Mouse (Mus musculus) CH12.LX (cell line): ENCODE measurements at regions not wholly inside any gene's neighbourhood (a gene's known extent, or its start where the extent isn't known, plus 50 kb on each side); places are given as distances from the start of the nearest gene placed in this dataset.

Experiments used
- DNase-seq: peaks from one replicate; pipeline ENCODE4 v3.0.0-alpha.2; 2013; ENCODE audit errors: extremely low read depth
- H3K27ac ChIP-seq: 2 replicates; pipeline ENCODE4 v1.5.1; 2012; ENCODE audit warnings: low read depth, mild to moderate bottlenecking, control low read depth, moderate library complexity; ENCODE audit not compliant: insufficient read depth
- H3K27me3 ChIP-seq: replicated peaks from 2 replicates; pipeline ENCODE3; 2012; ENCODE audit warnings: inconsistent platforms
- H3K36me3 ChIP-seq, 2 experiments: replicated peaks in 1 of 2; 2 replicates each; pipeline versions ENCODE3 to v1.6.1; 2012; ENCODE audit warnings: inconsistent platforms in 1 of 2, low read length in 1 of 2, mild to moderate bottlenecking in 1 of 2, mixed read lengths in 1 of 2, moderate library complexity in 1 of 2; ENCODE audit not compliant: control insufficient read depth in 1 of 2, insufficient read depth in 1 of 2
- H3K4me1 ChIP-seq, 2 experiments: 2 replicates each; pipeline ENCODE4 v1.6.1; 2012; ENCODE audit warnings: inconsistent platforms in 1 of 2, moderate library complexity in 1 of 2; ENCODE audit not compliant: insufficient read depth in 2 of 2, control insufficient read depth in 1 of 2
- H3K4me2 ChIP-seq: 2 replicates; pipeline ENCODE4 v1.6.1; 2012; ENCODE audit warnings: low read depth, mild to moderate bottlenecking, control low read depth; ENCODE audit not compliant: poor library complexity, insufficient read depth, severe bottlenecking
- H3K4me3 ChIP-seq, 3 experiments: fragments of 150-350 bp in 1 of 3; sonication (generic) in 1 of 3; replicated peaks in 1 of 3; 2 replicates each; pipeline versions ENCODE3 to v1.5.1; 2011 to 2012; ENCODE audit warnings: low read depth in 2 of 3, low read length in 2 of 3, mild to moderate bottlenecking in 2 of 3, moderate library complexity in 2 of 3, control low read depth in 1 of 3, improper control_type of control experiment in 1 of 3, inconsistent platforms in 1 of 3, mixed read lengths in 1 of 3; ENCODE audit not compliant: poor library complexity in 1 of 3
- H3K79me2 ChIP-seq: replicated peaks from 2 replicates; pipeline ENCODE4 v1.6.1; 2012; ENCODE audit warnings: mild to moderate bottlenecking, moderate library complexity; ENCODE audit not compliant: control insufficient read depth, poor library complexity, insufficient read depth, severe bottlenecking; ENCODE audit errors: extremely low read depth
- H3K9ac ChIP-seq: 2 replicates; pipeline ENCODE4 v1.6.1; 2012; ENCODE audit warnings: low read depth, mild to moderate bottlenecking, control low read depth, moderate library complexity; ENCODE audit not compliant: insufficient read depth
- H3K9me3 ChIP-seq: replicated peaks from 2 replicates; pipeline ENCODE3; 2012; ENCODE audit warnings: low read length, inconsistent platforms, mixed read lengths
- BHLHE40 ChIP-seq: IDR thresholded peaks from 2 replicates; pipeline ENCODE4 v1.6.1; 2011; ENCODE audit warnings: mild to moderate bottlenecking, low read depth, low read length, improper control_type of control experiment
- CHD2 ChIP-seq: IDR thresholded peaks from 2 replicates; pipeline ENCODE4 v1.6.1; 2011; ENCODE audit warnings: low read length, improper control_type of control experiment
- E2F4 ChIP-seq: IDR thresholded peaks from 2 replicates; pipeline ENCODE4 v1.6.1; 2011; ENCODE audit warnings: low read depth, low read length, improper control_type of control experiment; ENCODE audit not compliant: insufficient replicate concordance
- EP300 ChIP-seq: IDR thresholded peaks from 2 replicates; pipeline ENCODE4 v1.6.1; 2011; ENCODE audit warnings: low read length, improper control_type of control experiment
- ETS1 ChIP-seq: conservative IDR thresholded peaks from 2 replicates; pipeline ENCODE4 v1.6.1; 2012; ENCODE audit warnings: low read depth, mild to moderate bottlenecking, inconsistent platforms, low read length, improper control_type of control experiment, moderate library complexity
- IRF4 ChIP-seq: IDR thresholded peaks from 2 replicates; pipeline ENCODE4 v1.6.1; 2014; ENCODE audit warnings: low read depth, mild to moderate bottlenecking, inconsistent platforms, low read length, improper control_type of control experiment
- JUN ChIP-seq: IDR thresholded peaks from 2 replicates; pipeline ENCODE4 v1.6.1; 2011; ENCODE audit warnings: low read depth, mild to moderate bottlenecking, low read length, improper control_type of control experiment, moderate library complexity; ENCODE audit not compliant: insufficient read depth
- JUND ChIP-seq: conservative IDR thresholded peaks from 2 replicates; pipeline ENCODE4 v1.6.1; 2011; ENCODE audit warnings: low read depth, low read length, improper control_type of control experiment
- KAT2A ChIP-seq: IDR thresholded peaks from 2 replicates; pipeline ENCODE4 v1.6.1; 2012; ENCODE audit warnings: low read length, improper control_type of control experiment, inconsistent platforms; ENCODE audit not compliant: insufficient replicate concordance
- MAFK ChIP-seq: IDR thresholded peaks from 2 replicates; pipeline ENCODE4 v1.6.1; 2011; ENCODE audit warnings: low read length, improper control_type of control experiment; ENCODE audit not compliant: insufficient replicate concordance
- MAX ChIP-seq: IDR thresholded peaks from 2 replicates; pipeline ENCODE4 v1.6.1; 2011; ENCODE audit warnings: low read length, improper control_type of control experiment
- MEF2A ChIP-seq: IDR thresholded peaks from 2 replicates; pipeline ENCODE4 v1.6.1; 2014; ENCODE audit warnings: low read depth, mild to moderate bottlenecking, inconsistent platforms, low read length, improper control_type of control experiment, borderline replicate concordance
- MYC ChIP-seq: IDR thresholded peaks from 2 replicates; pipeline ENCODE4 v1.6.1; 2011; ENCODE audit warnings: low read depth, mild to moderate bottlenecking, improper control_type of control experiment, low read length
- POLR2AphosphoS2 ChIP-seq: IDR thresholded peaks from 2 replicates; pipeline ENCODE4 v1.6.1; 2011; ENCODE audit warnings: low read depth, low read length, improper control_type of control experiment
- RAD21 ChIP-seq: IDR thresholded peaks from 2 replicates; pipeline ENCODE4 v1.6.1; 2011; ENCODE audit warnings: low read depth, mild to moderate bottlenecking, low read length, improper control_type of control experiment, moderate library complexity
- RCOR1 ChIP-seq: conservative IDR thresholded peaks from 2 replicates; pipeline ENCODE4 v1.6.1; 2012; ENCODE audit warnings: low read depth, mild to moderate bottlenecking, inconsistent platforms, low read length, improper control_type of control experiment
- SIN3A ChIP-seq: IDR thresholded peaks from 2 replicates; pipeline ENCODE4 v1.6.1; 2012; ENCODE audit warnings: low read length, improper control_type of control experiment, inconsistent platforms
- UBTF ChIP-seq: IDR thresholded peaks from 2 replicates; pipeline ENCODE4 v1.6.1; 2012; ENCODE audit warnings: low read depth, mild to moderate bottlenecking, inconsistent platforms, low read length, improper control_type of control experiment, moderate library complexity
- ZKSCAN1 ChIP-seq: IDR thresholded peaks from 2 replicates; pipeline ENCODE4 v1.6.1; 2012; ENCODE audit warnings: low read depth, inconsistent platforms, low read length, improper control_type of control experiment, borderline replicate concordance
- dilution Hi-C: fragments of 300-500 bp; cut with MboI; formaldehyde crosslinking; loops from 2 replicates; pipeline ENCODE4 v1.14.3; 2020; ENCODE audit warnings: low sequenced_read_pairs; ENCODE audit not compliant: extremely low pct_unique_long_range_greater_than_20kb, extremely low pct_ligation_motif_present
- in situ Hi-C: fragments of 300-500 bp; cut with MboI; formaldehyde crosslinking; loops from 3 replicates; pipeline ENCODE4 v1.14.3; 2019; ENCODE audit warnings: low sequenced_read_pairs, low pct_ligation_motif_present, low pct_unique_long_range_greater_than_20kb, mixed read lengths

DNA sequence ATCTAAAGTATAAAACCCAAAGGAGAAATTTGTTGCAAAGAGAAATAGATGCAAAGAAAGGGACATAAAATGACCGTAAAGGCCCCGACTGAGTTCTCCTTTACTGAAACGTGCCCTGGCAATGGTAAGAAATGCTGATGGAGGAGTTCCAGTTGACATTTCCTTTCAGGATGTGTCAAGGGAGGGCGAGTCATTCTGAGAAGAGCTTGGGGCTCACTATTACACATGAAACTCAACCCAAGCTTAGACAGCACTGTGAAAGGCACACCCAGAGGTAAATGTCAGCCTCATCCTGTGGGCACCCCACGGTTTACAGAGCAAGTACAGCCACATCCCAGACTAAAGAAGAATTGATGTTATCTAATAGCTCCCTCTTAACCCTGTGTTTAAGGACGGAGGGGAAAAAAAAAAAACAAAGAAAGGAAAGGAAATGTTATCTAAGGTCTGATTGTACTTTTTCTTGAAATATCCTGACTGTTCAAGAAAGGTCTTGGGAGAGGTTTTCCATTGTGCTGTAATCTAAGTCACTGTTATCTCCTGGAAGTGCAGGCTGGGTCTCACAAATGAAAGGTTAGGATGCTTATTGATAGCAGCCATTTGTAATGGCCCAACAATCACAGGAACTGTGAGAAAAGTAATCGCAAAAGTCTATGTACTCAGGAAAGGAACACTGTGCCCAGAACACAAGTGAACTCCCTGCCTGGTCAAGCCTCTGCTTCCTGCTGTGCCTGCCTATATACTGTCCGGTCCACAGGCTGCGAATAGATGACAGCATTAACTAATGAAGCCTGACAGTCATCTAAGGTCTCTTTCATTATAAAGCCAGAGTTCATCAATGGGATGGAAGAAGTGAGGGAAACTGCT is 135.8 kb downstream of the Cemip2 start:
- TF ChIP-seq BHLHE40 = peak; percentile 84
- 0 out of 2 replicates have a peak, but pooled peaks have one; percentile 15 for TF ChIP-seq MYC
- TF ChIP-seq MAFK = peak; percentile 83
- no peak for TF ChIP-seq POLR2AphosphoS2
- peak; percentile 76 for TF ChIP-seq EP300
- no peak for TF ChIP-seq MAX
- TF ChIP-seq JUND = peak; percentile 79
- TF ChIP-seq JUN = peak; percentile 64
- no peak for TF ChIP-seq ZKSCAN1
- peak; percentile 87 for TF ChIP-seq IRF4
- TF ChIP-seq RCOR1 = 0 out of 2 replicates have a peak, but pooled peaks have one; percentile 66
- no peak for TF ChIP-seq CHD2
- peak; percentile 84 for TF ChIP-seq ETS1
- Histone ChIP-seq H3K4me1 (peaks cover 10 to 48% of the 10 kb centered on the region in 2 experiments; a peak in 3 of 4 replicates), H3K9me3 (no peaks in the 10 kb centered on the region), H3K27ac (no peak overlapping the region), H3K4me3 (no peak overlapping the region), H3K36me3 (no peaks in the 10 kb centered on the region), H3K4me2 (no peak overlapping the region; the same call in 1 of the 2 replicates), H3K27me3 (no peaks in the 10 kb centered on the region), H3K9ac (no peak overlapping the region), H3K79me2 (no peaks in the 10 kb centered on the region)
- dilution Hi-C loops = no loop called here
- in situ Hi-C loops = no loop called here
- peak; percentile 68 for DNase-seq

DNA sequence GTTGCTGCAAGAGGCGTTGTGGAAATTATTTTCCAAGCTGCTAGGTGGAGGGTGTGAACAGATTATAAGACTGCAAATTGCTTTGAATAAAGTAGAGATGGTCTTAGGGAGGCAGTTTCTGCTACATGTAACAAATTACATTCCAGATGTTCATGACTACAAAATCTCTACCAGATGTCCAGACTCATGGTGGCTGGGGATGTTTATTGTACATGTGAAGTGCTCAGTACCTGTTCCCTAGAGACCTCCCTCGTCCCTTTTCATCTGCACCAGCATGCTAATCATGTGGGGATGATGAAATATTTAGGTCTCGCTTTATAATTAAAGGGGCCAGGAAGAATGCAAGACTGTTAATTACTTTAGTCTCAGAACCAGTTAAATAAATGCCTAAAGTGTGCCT is 136.5 kb downstream of the Cemip2 start:
- TF ChIP-seq KAT2A = no peak
- TF ChIP-seq BHLHE40 = peak; percentile 31; the same call in 1 of the 2 replicates
- no peak for TF ChIP-seq RAD21
- TF ChIP-seq E2F4 = no peak
- TF ChIP-seq MEF2A = no peak
- no peak for TF ChIP-seq IRF4
- no peak for TF ChIP-seq UBTF
- no peak for TF ChIP-seq JUND
- TF ChIP-seq EP300 = no peak
- no peak for TF ChIP-seq SIN3A
- no peak for TF ChIP-seq ZKSCAN1
- no peak for TF ChIP-seq JUN
- peak; percentile 33 for TF ChIP-seq ETS1

More for the DNA sequence above, 136.5 kb downstream of the Cemip2 start:
- DNase-seq = peak; percentile 67
- no peaks in the 10 kb centered on the region for H3K9me3 ChIP-seq
- no peak overlapping the region for H3K4me3 ChIP-seq
- no peaks in the 10 kb centered on the region for H3K27me3 ChIP-seq
- in situ Hi-C loops = no loop called here
- H3K4me1 ChIP-seq = peaks cover 10 to 51% of the 10 kb centered on the region in 2 experiments; a peak in 3 of 4 replicates
- H3K9ac ChIP-seq = no peak overlapping the region
- no peaks in the 10 kb centered on the region for H3K79me2 ChIP-seq
- no peak overlapping the region for H3K27ac ChIP-seq
- dilution Hi-C loops = no loop called here
- no peak overlapping the region; the same call in 1 of the 2 replicates for H3K4me2 ChIP-seq
- no peaks in the 10 kb centered on the region for H3K36me3 ChIP-seq
